Mouse (Mus musculus): ENCODE data around the gene Utp3.

DNA sequence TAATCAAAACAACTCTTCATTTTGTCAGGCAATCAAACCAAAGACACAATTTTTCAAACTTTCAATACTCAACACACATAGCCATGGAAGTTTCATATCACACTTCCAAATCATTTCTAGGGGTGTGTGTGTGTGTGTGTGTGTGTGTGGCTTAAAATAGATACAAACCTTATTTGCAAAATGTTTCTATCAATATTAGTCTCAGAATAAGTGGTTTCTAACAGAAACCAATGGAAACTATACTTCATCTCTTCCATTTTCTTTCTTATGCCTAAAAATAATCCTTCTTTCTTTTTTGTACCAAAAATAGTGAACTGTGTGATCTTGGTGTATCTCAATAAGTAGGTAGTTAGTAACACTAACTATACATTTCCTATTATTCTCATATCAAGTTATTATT lies 13.4 kb upstream of the Utp3 start:
- TF ChIP-seq CTCF (IDR thresholded peaks at IDR 0.05) (no peak), EP300 (IDR thresholded peaks at IDR 0.05) (no peak)

Data from lung, postnatal 0 days (tissue).